Mouse (Mus musculus) heart, adult 2 months (tissue): ENCODE measurements at regions not wholly inside any gene's neighbourhood (a gene's known extent, or its start where the extent isn't known, plus 50 kb on each side); places are given as distances from the start of the nearest gene placed in this dataset.
"Not testable (repeated sequence)": the region's sequence is repeated elsewhere in the genome, so short reads cannot be mapped to it uniquely, and the experiment has no call there.

ENCODE experiments used
- CTCF ChIP-seq: fragments of 200-600 bp; IDR thresholded peaks from 2 replicates; pipeline ENCODE4 v1.8.1; 2022; ENCODE audit warnings: antibody characterized with exemption, mild to moderate bottlenecking, moderate library complexity
- EP300 ChIP-seq: fragments of 200-500 bp; IDR thresholded peaks from 2 replicates; pipeline ENCODE4 v1.6.1; 2011; ENCODE audit warnings: low read depth, low read length, control low read depth; ENCODE audit not compliant: insufficient read depth
- POLR2A ChIP-seq: fragments of 200-500 bp; IDR thresholded peaks from 2 replicates; pipeline ENCODE4 v1.6.1; 2011; ENCODE audit warnings: mild to moderate bottlenecking, low read depth, low read length, control low read depth; ENCODE audit not compliant: insufficient read depth

DNA sequence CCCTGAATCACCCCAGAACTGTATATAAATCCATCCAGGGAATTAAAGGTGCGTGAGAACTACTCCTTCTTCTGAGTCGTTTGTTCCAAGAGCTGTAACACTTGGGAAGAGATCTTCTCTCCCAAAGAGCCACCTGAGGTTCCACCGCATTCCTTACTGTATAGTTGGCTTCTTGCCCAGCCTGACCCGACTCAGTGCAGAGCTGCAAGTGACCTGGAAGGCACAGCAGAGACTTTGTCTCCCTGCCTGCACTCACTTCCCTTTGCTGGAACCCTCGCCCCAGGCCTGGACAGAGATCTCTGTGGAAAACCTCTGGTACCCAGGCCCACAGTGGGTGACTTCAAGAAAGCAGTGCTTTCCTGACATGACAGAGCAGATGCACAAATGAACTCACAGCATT lies 83.6 kb upstream of the Zfp706 start:
- TF ChIP-seq CTCF, EP300, POLR2A: not testable (repeated sequence)
